Mouse (Mus musculus) MEL (cell line): ENCODE measurements around the gene Ccdc83. TPM values are rescaled to one million over a fixed set of nuclear protein-coding genes. Genes with fewer than 3 reads are reported as not detected.

ENCODE experiments used
- DNase-seq: peaks from one replicate; pipeline ENCODE4 v3.0.0; 2011; ENCODE audit warnings: low read depth, low spot score
- H3K27ac ChIP-seq: 2 replicates; pipeline ENCODE4 v1.5.1; 2012; ENCODE audit warnings: low read depth, mild to moderate bottlenecking, control low read depth, low read length, moderate library complexity; ENCODE audit not compliant: control insufficient read depth
- H3K27me3 ChIP-seq, 2 experiments: fragments of 150-350 bp in 1 of 2; sonication (generic) in 1 of 2; 2 replicates each; pipeline ENCODE4 v1.6.1; 2012; ENCODE audit warnings: low read length in 2 of 2, mild to moderate bottlenecking in 2 of 2, improper control_type of control experiment in 1 of 2, moderate library complexity in 1 of 2; ENCODE audit not compliant: insufficient read depth in 2 of 2, control insufficient read depth in 1 of 2
- H3K36me3 ChIP-seq, 2 experiments: 2 replicates each; pipeline ENCODE4 v1.6.1; 2012 to 2014; ENCODE audit warnings: low read length in 2 of 2, improper control_type of control experiment in 1 of 2, inconsistent platforms in 1 of 2, mild to moderate bottlenecking in 1 of 2; ENCODE audit not compliant: insufficient read depth in 2 of 2, control insufficient read depth in 1 of 2
- H3K4me1 ChIP-seq, 2 experiments: fragments of 150-350 bp in 1 of 2; sonication (generic) in 1 of 2; 2 replicates each; pipeline ENCODE4 v1.6.1; 2012; ENCODE audit warnings: low read length in 2 of 2, improper control_type of control experiment in 1 of 2, mild to moderate bottlenecking in 1 of 2; ENCODE audit not compliant: insufficient read depth in 2 of 2, control insufficient read depth in 1 of 2
- H3K4me3 ChIP-seq, 2 experiments: fragments of 150-350 bp in 1 of 2; sonication (generic) in 1 of 2; 2 replicates each; pipeline ENCODE4 v1.5.1; 2012; ENCODE audit warnings: low read depth in 2 of 2, low read length in 2 of 2, mild to moderate bottlenecking in 2 of 2, moderate library complexity in 2 of 2, control low read depth in 1 of 2, improper control_type of control experiment in 1 of 2; ENCODE audit not compliant: control insufficient read depth in 1 of 2, insufficient read depth in 1 of 2
- H3K79me2 ChIP-seq: 2 replicates; pipeline ENCODE4 v1.6.1; 2012; ENCODE audit warnings: mild to moderate bottlenecking, low read length, moderate library complexity; ENCODE audit not compliant: control insufficient read depth, poor library complexity, insufficient read depth
- H3K9ac ChIP-seq: 2 replicates; pipeline ENCODE4 v1.6.1; 2012; ENCODE audit warnings: low read depth, mild to moderate bottlenecking, control low read depth, low read length, moderate library complexity; ENCODE audit not compliant: control insufficient read depth, poor library complexity, severe bottlenecking
- H3K9me3 ChIP-seq: fragments of 150-350 bp; sonication (generic); replicated peaks from 2 replicates; pipeline ENCODE4 v1.6.1; 2012; ENCODE audit warnings: mild to moderate bottlenecking, low read length, improper control_type of control experiment, moderate library complexity; ENCODE audit not compliant: insufficient read depth
- E2F4 ChIP-seq: IDR thresholded peaks from 2 replicates; pipeline ENCODE4 v1.6.1; 2011; ENCODE audit warnings: low read depth, low read length, improper control_type of control experiment, borderline replicate concordance
- EP300 ChIP-seq, 2 experiments: IDR thresholded peaks; 2 replicates each; pipeline ENCODE4 v1.6.1; 2011; ENCODE audit warnings: improper control_type of control experiment in 2 of 2, low read length in 2 of 2, low read depth in 1 of 2, mild to moderate bottlenecking in 1 of 2
- GABPA ChIP-seq: IDR thresholded peaks from 2 replicates; pipeline ENCODE4 v1.6.1; 2012; ENCODE audit warnings: low read depth, mild to moderate bottlenecking, inconsistent platforms, low read length, improper control_type of control experiment, moderate library complexity
- GATA1 ChIP-seq: IDR thresholded peaks from 2 replicates; pipeline ENCODE4 v1.6.1; 2011; ENCODE audit warnings: low read depth, low read length, improper control_type of control experiment
- HCFC1 ChIP-seq: IDR thresholded peaks from 2 replicates; pipeline ENCODE4 v1.6.1; 2012; ENCODE audit warnings: low read depth, mild to moderate bottlenecking, inconsistent platforms, low read length, improper control_type of control experiment, moderate library complexity
- KAT2A ChIP-seq: conservative IDR thresholded peaks from 2 replicates; pipeline ENCODE4 v1.6.1; 2012; ENCODE audit warnings: low read depth, low read length, improper control_type of control experiment, inconsistent platforms
- MAX ChIP-seq: IDR thresholded peaks from 2 replicates; pipeline ENCODE4 v1.6.1; 2011; ENCODE audit warnings: low read length, improper control_type of control experiment
- MXI1 ChIP-seq: IDR thresholded peaks from 2 replicates; pipeline ENCODE4 v1.6.1; 2011; ENCODE audit warnings: mild to moderate bottlenecking, low read depth, low read length, improper control_type of control experiment
- MYC ChIP-seq: IDR thresholded peaks from 2 replicates; pipeline ENCODE4 v1.6.1; 2011; ENCODE audit warnings: low read depth, mild to moderate bottlenecking, low read length, improper control_type of control experiment, moderate library complexity
- NELFE ChIP-seq: IDR thresholded peaks from 2 replicates; pipeline ENCODE4 v1.6.1; 2011; ENCODE audit warnings: low read depth, low read length, improper control_type of control experiment
- POLR2AphosphoS2 ChIP-seq: IDR thresholded peaks from 2 replicates; pipeline ENCODE4 v1.6.1; 2011; ENCODE audit warnings: low read length, improper control_type of control experiment
- RCOR1 ChIP-seq: IDR thresholded peaks from 2 replicates; pipeline ENCODE4 v1.6.1; 2012; ENCODE audit warnings: low read depth, mild to moderate bottlenecking, inconsistent platforms, low read length, improper control_type of control experiment
- SIN3A ChIP-seq: IDR thresholded peaks from 2 replicates; pipeline ENCODE4 v1.6.1; 2012; ENCODE audit warnings: low read length, improper control_type of control experiment, inconsistent platforms
- SMC3 ChIP-seq: IDR thresholded peaks from 2 replicates; pipeline ENCODE4 v1.6.1; 2011; ENCODE audit warnings: low read depth, low read length, improper control_type of control experiment
- TBP ChIP-seq: IDR thresholded peaks from 2 replicates; pipeline ENCODE4 v1.8.0; 2011; ENCODE audit warnings: low read depth, low read length, improper control_type of control experiment
- USF1 ChIP-seq: IDR thresholded peaks from 2 replicates; pipeline ENCODE4 v1.6.1; 2014; ENCODE audit warnings: low read depth, mild to moderate bottlenecking, inconsistent platforms, low read length, improper control_type of control experiment, moderate library complexity
- USF2 ChIP-seq, 2 experiments: IDR thresholded peaks; 2 replicates each; pipeline ENCODE4 v1.6.1; 2011 to 2012; ENCODE audit warnings: improper control_type of control experiment in 2 of 2, low read length in 2 of 2, borderline replicate concordance in 1 of 2, inconsistent platforms in 1 of 2, low read depth in 1 of 2, mild to moderate bottlenecking in 1 of 2; ENCODE audit not compliant: insufficient read depth in 1 of 2
- ZC3H11A ChIP-seq: IDR thresholded peaks from 2 replicates; pipeline ENCODE4 v1.6.1; 2012; ENCODE audit warnings: low read depth, mild to moderate bottlenecking, inconsistent platforms, low read length, improper control_type of control experiment
- ZKSCAN1 ChIP-seq: IDR thresholded peaks from 2 replicates; pipeline ENCODE4 v1.6.1; 2012; ENCODE audit warnings: low read depth, mild to moderate bottlenecking, inconsistent platforms, low read length, improper control_type of control experiment, moderate library complexity
- ZMIZ1 ChIP-seq: IDR thresholded peaks from 2 replicates; pipeline ENCODE4 v1.6.1; 2012; ENCODE audit warnings: low read depth, mild to moderate bottlenecking, inconsistent platforms, low read length, improper control_type of control experiment, moderate library complexity
- polyA plus RNA-seq, 2 experiments: library from polyadenylated mRNA; stranded (reverse) in 1 of 2; unstranded in 1 of 2; fragments of >175 nt in 1 of 2; fragments of >200 nt in 1 of 2; gene quantifications; 2 replicates each; pipeline versions ENCODE4 v1.2.1 to v1.2.4; 2012; ENCODE audit warnings: low replicate concordance in 2 of 2, low read depth in 1 of 2; ENCODE audit not compliant: insufficient read length in 2 of 2, insufficient read depth in 1 of 2, missing spikeins in 1 of 2
- total RNA-seq: library from RNA; depleted of rRNA; stranded (reverse); fragments of 300-350 nt; gene quantifications from 2 replicates; pipeline ENCODE4 v1.2.3, GENCODE M21; 2012

Gene Ccdc83
- total and polyA plus RNA-seq, 3 experiments = not detected

GRCm38 (mm10) chr7:90243151-90243550, 22.4 kb downstream of the Ccdc83 start:
- H3K27me3 ChIP-seq = peaks cover 1% of the 10 kb centered on the region in 2 experiments; a peak in 2 of 4 replicates
- H3K4me1 ChIP-seq = no peaks in the 10 kb centered on the region
- H3K9me3 ChIP-seq = no peaks in the 10 kb centered on the region
- TF ChIP-seq POLR2AphosphoS2 (no peak), GABPA (no peak), RCOR1 (no peak), MYC (no peak), E2F4 (no peak), USF2 (IDR thresholded peaks at IDR 0.05; ENCODE audit: borderline replicate concordance in 1 of 2, insufficient read depth in 1 of 2, low read depth in 1 of 2, low read length in 2 of 2) (no peak), MAX (no peak), HCFC1 (no peak), ZMIZ1 (no peak), USF1 (no peak), ZKSCAN1 (no peak), MXI1 (no peak), TBP (no peak)
- no peaks in the 10 kb centered on the region for H3K36me3 ChIP-seq
- H3K27ac ChIP-seq = no peak overlapping the region
- no peak overlapping the region for H3K4me3 ChIP-seq
- no peak for DNase-seq
- no peaks in the 10 kb centered on the region for H3K79me2 ChIP-seq
- no peak overlapping the region for H3K9ac ChIP-seq

- Histone ChIP-seq H3K9me3 (no peaks in the 10 kb centered on the region), H3K27ac (no peak overlapping the region), H3K79me2 (no peaks in the 10 kb centered on the region), H3K4me1 (no peaks in the 10 kb centered on the region), H3K36me3 (no peaks in the 10 kb centered on the region), H3K9ac (no peak overlapping the region), H3K4me3 (no peak overlapping the region), H3K27me3 (peaks cover 2 to 4% of the 10 kb centered on the region in 2 experiments; a peak in 3 of 4 replicates)
- TF ChIP-seq USF1 = no peak
- no peak for TF ChIP-seq ZMIZ1
- no peak for TF ChIP-seq NELFE
- no peak for TF ChIP-seq ZC3H11A
- no peak for TF ChIP-seq RCOR1
- no peak for TF ChIP-seq GATA1
- no peak for TF ChIP-seq USF2 (IDR thresholded peaks at IDR 0.05; ENCODE audit: borderline replicate concordance in 1 of 2, insufficient read depth in 1 of 2, low read depth in 1 of 2, low read length in 2 of 2)
- TF ChIP-seq EP300 (IDR thresholded peaks at IDR 0.05; ENCODE audit: low read depth in 1 of 2, low read length in 2 of 2) = no peak
- TF ChIP-seq SIN3A = no peak
- no peak for TF ChIP-seq SMC3
- no peak for TF ChIP-seq KAT2A
- DNase-seq = no peak
Measured at GRCm38 (mm10) chr7:90236289-90236905, 29.2 kb downstream of the Ccdc83 start.
